Mouse (Mus musculus) intestine, embryonic 16.5 days (tissue): ENCODE results near the gene Adgrv1. TPM values are rescaled to one million over a fixed set of nuclear protein-coding genes. Genes with fewer than 3 reads are reported as not detected.
A peak's percentile ranks its signal among the peaks of the same experiment; 100 is the strongest.

Source experiments
- ATAC-seq: fragments of 200-750 bp; cut with Nextera tagmentation; 2 replicates; pipeline ENCODE4 v1.8.0; 2017; ENCODE audit warnings: moderate TSS enrichment, moderate library complexity
- H3K27ac ChIP-seq: fragments of 300-500 bp; sonication (generic); 2 replicates; pipeline ENCODE4 v1.5.1; 2014; ENCODE audit warnings: mild to moderate bottlenecking, low read length
- H3K27me3 ChIP-seq: fragments of 300-500 bp; sonication (generic); replicated peaks from 2 replicates; pipeline ENCODE4 v1.6.1; 2014; ENCODE audit warnings: low read length, control low read depth, mixed read lengths; ENCODE audit not compliant: control insufficient read depth, insufficient read depth
- H3K36me3 ChIP-seq: fragments of 300-500 bp; sonication (generic); 2 replicates; pipeline ENCODE4 v1.6.1; 2014; ENCODE audit warnings: low read length, control low read depth; ENCODE audit not compliant: control insufficient read depth, insufficient read depth
- H3K4me1 ChIP-seq: fragments of 300-500 bp; sonication (generic); 2 replicates; pipeline ENCODE4 v1.6.1; 2014; ENCODE audit warnings: low read length, control low read depth, mixed read lengths; ENCODE audit not compliant: control insufficient read depth, insufficient read depth
- H3K4me2 ChIP-seq: fragments of 300-500 bp; sonication (generic); 2 replicates; pipeline ENCODE4 v1.6.1; 2014; ENCODE audit warnings: low read depth, low read length, control low read depth
- H3K4me3 ChIP-seq: fragments of 300-500 bp; sonication (generic); 2 replicates; pipeline ENCODE4 v1.5.1; 2014; ENCODE audit warnings: mild to moderate bottlenecking, low read length
- H3K9ac ChIP-seq: fragments of 300-500 bp; sonication (generic); 2 replicates; pipeline ENCODE4 v1.6.1; 2014; ENCODE audit warnings: low read depth, low read length
- H3K9me3 ChIP-seq: fragments of 300-500 bp; sonication (generic); 2 replicates; pipeline ENCODE4 v1.6.1; 2016; ENCODE audit warnings: low read length, control low read depth; ENCODE audit not compliant: control insufficient read depth
- WGBS: fragments of 180-500 bp; shearing (Covaris S2); extraction: QIAGEN DNeasy Blood & Tissue Kit; methylation state at CpG from one replicate; pipeline ENCODE4 v1.1.7; 2014; 5-methylcytosine and 5-hydroxymethylcytosine counted together
- polyA plus RNA-seq: library from polyadenylated mRNA; unstranded; fragments of >200 nt; fragmentation: Nextera tagmentation; extraction: Ambion mirVana; gene quantifications from 2 replicates; pipeline ENCODE4 v1.2.1, GENCODE M21; 2015

The Adgrv1 gene
- 0.56 and 0.73 TPM in 2 replicates for polyA plus RNA-seq

DNA sequence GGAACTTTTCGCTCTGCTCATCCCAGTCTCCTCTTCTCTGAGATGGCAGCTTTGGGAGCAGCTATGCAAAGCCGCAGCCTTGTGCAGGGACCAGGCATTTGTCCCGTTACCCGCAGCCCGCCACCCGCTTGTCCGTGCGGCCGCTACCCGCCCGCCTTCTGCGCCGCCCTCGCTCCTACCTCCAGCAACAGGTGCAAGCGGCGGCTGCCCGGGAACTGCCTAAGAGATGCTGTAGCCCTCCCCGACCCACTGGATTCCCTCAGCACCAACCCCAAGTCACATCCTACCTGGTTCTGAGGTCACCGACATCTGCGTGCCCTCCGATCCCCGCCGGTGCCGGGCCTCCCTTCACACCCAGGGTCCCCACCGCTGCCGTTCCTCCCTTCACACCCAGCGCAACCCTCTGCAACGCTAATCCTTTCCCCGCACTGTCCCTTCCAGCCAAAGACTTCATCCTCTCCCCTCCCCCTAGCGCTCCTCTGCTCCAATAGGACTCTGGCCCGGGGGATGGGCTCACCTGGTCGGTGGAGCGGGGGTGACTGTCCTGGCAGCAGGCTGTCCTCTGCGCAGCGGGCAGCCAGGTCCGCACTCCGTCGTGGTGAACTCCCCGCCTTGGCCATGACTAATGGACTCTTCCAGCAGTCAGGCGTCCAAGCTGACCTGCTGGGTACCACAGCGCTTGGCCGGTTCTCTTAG lies at the start of gene Adgrv1:
Gene Adgrv1 (minus strand): TSS at position 435 of the 696 bp plus-strand sequence.
- 0 out of 2 replicates have a peak, but pooled peaks cover 7% of the 10 kb centered on the region for H3K4me1 ChIP-seq
- no peak within 1 kb of the TSS for H3K27ac ChIP-seq
- no peaks in the 10 kb centered on the region for H3K9me3 ChIP-seq
- 0 out of 2 replicates have a peak within 1 kb of the TSS, but pooled peaks have one; percentile 29 for H3K9ac ChIP-seq
- peak; percentile 100 for ATAC-seq
- no peaks in the 10 kb centered on the region for H3K36me3 ChIP-seq
- 1% methylated on average over 42 of the region's 42 CpGs for WGBS
- peak within 1 kb of the TSS; percentile 69 for H3K4me2 ChIP-seq
- peak within 1 kb of the TSS; percentile 50 for H3K4me3 ChIP-seq
- H3K27me3 ChIP-seq, result peaks cover 9% of the 10 kb centered on the region

DNA sequence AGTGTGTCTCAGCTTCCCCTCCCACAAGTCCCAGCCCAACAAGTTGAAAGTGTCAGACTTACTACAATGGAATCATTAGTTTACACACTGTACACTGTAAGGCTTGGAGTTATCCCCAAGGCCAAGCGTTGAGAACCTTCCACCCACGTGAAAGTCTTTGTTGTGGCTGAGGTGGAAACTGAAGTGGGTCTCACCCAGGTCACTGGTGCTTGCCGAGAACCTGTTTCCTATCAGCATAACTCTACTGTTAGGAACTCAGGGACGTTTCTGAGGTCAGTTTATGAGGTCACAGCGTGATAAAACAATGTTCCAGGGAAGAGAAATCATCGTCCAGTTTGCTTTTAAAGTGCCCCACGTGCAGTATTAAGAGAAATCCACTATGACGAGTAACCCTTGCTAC lies 42.4 kb upstream of the Adgrv1 start:
- WGBS, result 76% methylated on average over 8 of the region's 8 CpGs

DNA sequence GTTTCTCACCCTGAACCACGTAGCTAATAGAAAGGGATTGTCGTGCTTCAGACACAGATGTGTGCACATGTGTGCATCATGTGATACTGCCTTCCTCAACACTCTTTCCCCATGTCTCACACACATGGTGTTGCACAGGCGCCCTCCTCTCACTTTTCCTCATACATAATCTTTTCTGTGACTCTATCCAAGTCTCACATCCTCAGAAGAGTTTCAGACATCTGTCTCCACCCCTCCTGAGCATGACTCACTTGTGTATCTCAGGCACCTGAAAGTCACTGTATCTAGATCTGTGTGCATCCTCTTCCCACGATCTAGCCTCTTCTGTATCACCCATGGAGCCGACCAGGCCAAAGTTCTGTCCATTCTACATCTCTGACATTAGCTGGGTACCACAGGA lies 34.8 kb upstream of the Adgrv1 start:
- no peak overlapping the region for H3K4me2 ChIP-seq
- H3K9ac ChIP-seq, result no peak overlapping the region
- no peak overlapping the region for H3K27ac ChIP-seq
- peaks cover 2% of the 10 kb centered on the region; the same call in 1 of the 2 replicates for H3K4me1 ChIP-seq
- H3K27me3 ChIP-seq, result no peaks in the 10 kb centered on the region
- 91% methylated on average over 5 of the region's 5 CpGs for WGBS
- H3K36me3 ChIP-seq, result peaks cover 7% of the 10 kb centered on the region
- H3K4me3 ChIP-seq, result no peak overlapping the region
- no peak for ATAC-seq
- no peaks in the 10 kb centered on the region for H3K9me3 ChIP-seq

More for the DNA sequence above, 42.4 kb upstream of the Adgrv1 start:
- peaks cover 6% of the 10 kb centered on the region; the same call in 1 of the 2 replicates for H3K36me3 ChIP-seq
- H3K4me3 ChIP-seq, result no peak overlapping the region
- no peak overlapping the region for H3K27ac ChIP-seq
- H3K27me3 ChIP-seq, result no peaks in the 10 kb centered on the region
- no peaks in the 10 kb centered on the region for H3K4me1 ChIP-seq
- H3K4me2 ChIP-seq, result no peak overlapping the region
- no peak for ATAC-seq
- H3K9me3 ChIP-seq, result no peaks in the 10 kb centered on the region
- H3K9ac ChIP-seq, result no peak overlapping the region

DNA sequence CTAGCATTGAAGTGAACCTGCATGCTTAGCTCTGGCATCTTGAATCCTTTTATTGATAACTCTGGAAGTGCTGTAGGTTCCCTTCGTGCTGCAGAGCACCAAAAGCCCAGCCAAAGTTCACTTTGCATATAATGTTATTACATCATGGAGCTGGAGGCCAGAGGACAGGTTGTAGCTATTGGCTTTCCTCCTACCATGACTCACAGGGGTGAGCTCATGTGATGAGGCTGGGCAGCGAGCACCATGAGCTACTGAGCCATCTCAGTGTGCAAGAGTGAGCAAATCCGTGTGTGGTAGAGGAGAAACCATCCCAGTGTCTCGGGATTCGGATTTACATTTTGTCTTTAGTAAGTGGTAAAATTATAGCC lies 31.4 kb upstream of the Adgrv1 start:
- no peaks in the 10 kb centered on the region for H3K9me3 ChIP-seq
- ATAC-seq, result peak; percentile 91
- no peak overlapping the region for H3K9ac ChIP-seq
- no peak overlapping the region for H3K4me2 ChIP-seq
- peaks cover 2% of the 10 kb centered on the region; the same call in 1 of the 2 replicates for H3K36me3 ChIP-seq
- no peak overlapping the region for H3K4me3 ChIP-seq
- WGBS, result 83% methylated on average over 5 of the region's 5 CpGs
- peaks cover 6% of the 10 kb centered on the region; the same call in 1 of the 2 replicates for H3K4me1 ChIP-seq
- H3K27ac ChIP-seq, result no peak overlapping the region
- no peaks in the 10 kb centered on the region for H3K27me3 ChIP-seq

DNA sequence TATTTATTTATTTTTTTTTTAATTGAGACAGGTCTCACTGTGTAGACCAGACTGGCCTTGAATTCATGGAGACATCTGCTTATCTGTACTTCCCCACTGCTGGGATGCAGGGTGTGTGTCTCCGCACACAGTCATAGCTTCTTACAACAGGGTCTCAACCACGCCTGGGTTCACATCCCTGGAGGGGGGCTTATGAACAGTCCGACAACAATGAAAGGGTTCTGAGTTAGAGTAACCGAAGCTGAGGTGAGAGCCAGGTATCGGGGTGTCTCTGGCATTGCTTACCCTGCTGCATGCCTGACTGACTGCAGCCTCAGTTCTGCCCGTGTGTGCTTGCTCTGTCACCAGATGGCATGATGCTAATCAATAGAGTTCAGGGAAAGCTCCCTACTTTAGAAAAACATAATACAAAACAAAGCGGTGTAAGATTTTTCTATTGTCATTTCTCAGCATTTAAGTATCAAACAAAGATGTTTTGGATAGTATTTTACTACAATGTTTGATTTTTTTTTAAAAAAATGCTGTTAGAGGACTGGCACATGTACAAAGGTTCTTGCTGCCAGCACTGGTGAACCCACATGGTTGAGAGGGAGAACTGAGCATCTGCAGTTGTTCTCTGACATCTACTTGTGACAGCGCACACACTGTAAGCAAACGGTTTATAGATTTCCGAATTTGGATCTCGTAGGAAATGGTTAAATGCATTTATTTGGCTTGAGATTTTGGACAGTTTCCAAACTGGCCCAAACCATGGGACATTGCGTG lies 30.8 kb upstream of the Adgrv1 start:
- ATAC-seq, result peak; percentile 41; the same call in 1 of the 2 replicates
- H3K27me3 ChIP-seq, result no peaks in the 10 kb centered on the region
- H3K9me3 ChIP-seq, result no peaks in the 10 kb centered on the region
- 85% methylated on average over 12 of the region's 12 CpGs for WGBS
- H3K36me3 ChIP-seq, result no peaks in the 10 kb centered on the region; the same call in 1 of the 2 replicates
- H3K4me1 ChIP-seq, result peaks cover 7% of the 10 kb centered on the region; the same call in 1 of the 2 replicates
- H3K4me3 ChIP-seq, result no peak overlapping the region
- no peak overlapping the region for H3K9ac ChIP-seq
- no peak overlapping the region for H3K27ac ChIP-seq
- H3K4me2 ChIP-seq, result no peak overlapping the region

DNA sequence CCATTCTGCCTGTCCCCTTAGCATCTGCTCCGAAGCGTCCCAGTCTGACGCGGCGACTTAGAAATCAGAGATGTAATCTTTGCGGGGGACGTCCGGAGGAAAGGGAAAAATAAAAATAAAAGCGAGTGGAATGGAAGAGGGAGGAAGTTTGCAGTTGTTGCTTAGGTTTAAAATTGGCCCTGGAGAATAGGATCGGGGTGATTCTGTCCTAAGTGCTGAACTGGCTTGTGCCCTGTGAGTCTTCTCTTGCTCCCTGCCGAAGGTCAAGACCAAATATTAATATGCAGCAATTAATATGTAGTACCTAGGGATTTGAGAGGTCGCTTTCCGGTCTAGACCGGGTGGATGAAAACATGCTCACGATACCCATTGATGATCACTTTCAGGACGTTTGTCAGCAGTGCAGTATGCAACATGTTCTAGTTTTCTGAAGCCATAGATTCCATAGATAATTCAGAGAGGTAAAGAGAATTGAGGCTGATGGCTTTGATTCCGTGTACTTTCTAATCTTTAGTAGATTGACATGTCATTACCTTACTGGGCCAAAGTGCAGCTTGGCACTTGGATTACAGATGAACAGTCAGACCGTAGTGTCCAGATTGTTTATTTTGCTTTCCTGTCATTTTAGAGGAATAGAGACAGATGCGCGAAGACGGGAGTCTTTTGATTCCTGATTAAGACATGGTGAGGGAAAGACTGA lies 25.2 kb upstream of the Adgrv1 start:
- peak; percentile 3 for ATAC-seq
- Histone ChIP-seq H3K4me2 (peak overlapping the region; percentile 69), H3K4me1 (peaks cover 13% of the 10 kb centered on the region), H3K27me3 (no peaks in the 10 kb centered on the region), H3K36me3 (no peaks in the 10 kb centered on the region), H3K4me3 (peak overlapping the region; percentile 76), H3K9ac (peak overlapping the region; percentile 86), H3K9me3 (no peaks in the 10 kb centered on the region), H3K27ac (peak overlapping the region; percentile 84)
- 3% methylated on average over 21 of the region's 21 CpGs for WGBS

DNA sequence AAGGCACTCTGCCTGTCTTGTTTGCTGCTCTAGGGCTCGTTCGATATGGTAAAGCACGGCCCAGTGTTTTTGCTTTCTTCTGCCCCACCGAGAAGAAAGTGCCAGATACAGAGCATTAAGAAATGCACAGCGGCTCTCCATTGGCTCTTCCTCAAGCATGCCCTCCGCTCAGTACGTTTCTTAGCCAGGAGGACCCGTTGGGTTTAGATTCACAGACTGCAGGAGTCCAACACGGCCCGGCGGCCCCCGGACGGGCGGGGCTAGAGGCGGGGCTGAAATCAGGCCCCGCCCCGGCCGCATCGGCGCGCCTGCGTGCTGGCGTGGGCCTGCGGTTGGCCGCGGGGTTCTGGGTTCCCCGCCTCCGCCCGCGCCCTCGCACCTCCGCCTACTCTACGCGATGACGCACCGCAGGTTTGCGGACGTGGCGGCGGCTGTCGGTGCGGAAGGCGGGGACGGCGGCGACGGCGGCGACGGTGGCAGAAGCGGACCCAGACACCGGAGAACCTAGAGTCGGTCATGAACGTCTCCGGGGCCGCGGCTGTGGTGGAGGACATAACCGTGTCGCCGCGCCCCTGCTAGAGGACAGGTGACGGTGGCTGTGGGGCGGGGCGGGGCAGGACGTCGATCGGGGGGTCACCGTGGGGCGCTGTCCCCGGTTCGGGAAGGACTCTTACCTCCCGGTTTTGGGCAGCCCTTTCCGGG lies 24.5 kb upstream of the Adgrv1 start, which contains the start of gene Lysmd3:
Gene Lysmd3 (plus strand): TSS at position 313 of the 702 bp plus-strand sequence.
- Histone ChIP-seq H3K9me3 (no peaks in the 10 kb centered on the region), H3K27ac (peak within 1 kb of the TSS; percentile 94), H3K4me2 (peak within 1 kb of the TSS; percentile 69), H3K9ac (peak within 1 kb of the TSS; percentile 86), H3K27me3 (no peaks in the 10 kb centered on the region), H3K36me3 (no peaks in the 10 kb centered on the region), H3K4me1 (peaks cover 13% of the 10 kb centered on the region), H3K4me3 (peak within 1 kb of the TSS; percentile 76)
- WGBS, result under 1% methylated on average over 73 of the region's 73 CpGs
- ATAC-seq, result peak; percentile 100

DNA sequence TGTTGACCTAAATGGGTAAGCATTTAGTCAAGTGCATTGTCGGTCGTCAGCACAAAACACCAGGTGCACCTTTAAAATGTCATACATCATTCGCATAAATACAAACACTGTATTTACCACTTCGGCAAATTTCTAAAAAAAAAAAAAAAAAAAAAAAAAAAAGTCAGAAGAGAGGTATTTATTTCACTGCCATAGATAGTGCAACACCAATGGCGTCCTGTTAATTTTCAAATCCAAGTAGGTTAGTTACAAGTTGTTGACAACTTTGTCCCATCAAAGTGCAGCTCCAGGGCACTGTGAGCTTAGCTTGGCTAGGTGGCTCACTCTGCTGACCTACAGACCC lies 24.0 kb upstream of the Adgrv1 start:
- H3K9ac ChIP-seq, result peak overlapping the region; percentile 72

More for the DNA sequence above, 24.0 kb upstream of the Adgrv1 start:
- H3K4me2 ChIP-seq, result peak overlapping the region; percentile 63
- H3K27me3 ChIP-seq, result no peaks in the 10 kb centered on the region
- peak overlapping the region; percentile 76 for H3K4me3 ChIP-seq
- WGBS, result 19% methylated on average over 5 of the region's 5 CpGs
- ATAC-seq, result no peak
- peak overlapping the region; percentile 94 for H3K27ac ChIP-seq
- no peaks in the 10 kb centered on the region for H3K9me3 ChIP-seq
- peaks cover 13% of the 10 kb centered on the region for H3K4me1 ChIP-seq
- H3K36me3 ChIP-seq, result no peaks in the 10 kb centered on the region
